Mouse (Mus musculus): ENCODE measurements at regions not wholly inside any gene's neighbourhood (a gene's known extent, or its start where the extent isn't known, plus 50 kb on each side); places are given as distances from the start of the nearest gene placed in this dataset.

GRCm38 (mm10) chr12:109958357-109959085 lies 320.3 kb upstream of the Dio3 start:
- Histone ChIP-seq H3K27me3 (ENCODE audit: control insufficient read depth, insufficient read depth, low read length) (no peaks in the 10 kb centered on the region), H3K27ac (ENCODE audit: insufficient read depth, low read length) (no peak overlapping the region), H3K4me1 (ENCODE audit: control insufficient read depth, insufficient read depth, insufficient read length) (no peaks in the 10 kb centered on the region), H3K36me3 (ENCODE audit: control insufficient read depth, insufficient read depth, low read length) (no peaks in the 10 kb centered on the region), H3K4me3 (ENCODE audit: extremely low read depth, insufficient read depth, insufficient read length) (no peak overlapping the region)
- no peak for DNase-seq (ENCODE audit: low read depth in 1 of 2, low spot score in 2 of 2)
- WGBS, result 58% methylated on average over 18 of the region's 18 CpGs
- TF ChIP-seq CTCF (IDR thresholded peaks at IDR 0.05; ENCODE audit: extremely low read depth, insufficient read depth, insufficient read length, insufficient replicate concordance) (0 out of 2 replicates have a peak, but pooled peaks have one; percentile 1), POLR2A (IDR thresholded peaks at IDR 0.05; ENCODE audit: low read depth, low read length) (no peak)

DNA sequence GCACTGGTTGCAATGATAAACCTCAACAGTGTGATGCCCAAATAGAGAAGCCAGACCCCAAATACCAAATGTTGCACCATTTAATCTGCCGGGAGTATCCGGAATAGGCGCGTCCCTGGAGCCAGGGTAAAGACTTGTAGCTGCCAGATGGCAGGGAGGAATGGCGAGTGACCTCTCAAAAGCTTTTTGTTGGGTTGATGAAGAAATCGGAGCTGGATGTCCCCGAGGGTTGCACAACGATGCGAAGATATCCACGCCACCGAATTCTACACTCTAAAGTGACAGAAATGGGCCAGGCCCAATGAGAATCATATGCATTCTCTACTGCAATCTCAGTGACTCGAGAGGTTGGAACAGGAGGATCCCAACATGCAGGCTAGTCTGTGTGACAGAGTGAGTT lies 312.1 kb upstream of the Dio3 start:
- Histone ChIP-seq H3K27me3 (ENCODE audit: control insufficient read depth, insufficient read depth, low read length) (no peaks in the 10 kb centered on the region), H3K36me3 (ENCODE audit: control insufficient read depth, insufficient read depth, low read length) (no peaks in the 10 kb centered on the region), H3K27ac (ENCODE audit: insufficient read depth, low read length) (no peak overlapping the region), H3K4me3 (ENCODE audit: extremely low read depth, insufficient read depth, insufficient read length) (no peak overlapping the region), H3K4me1 (ENCODE audit: control insufficient read depth, insufficient read depth, insufficient read length) (no peaks in the 10 kb centered on the region)
- TF ChIP-seq POLR2A (IDR thresholded peaks at IDR 0.05; ENCODE audit: low read depth, low read length) (no peak), CTCF (IDR thresholded peaks at IDR 0.05; ENCODE audit: extremely low read depth, insufficient read depth, insufficient read length, insufficient replicate concordance) (no peak)
- DNase-seq (ENCODE audit: low read depth in 1 of 2, low spot score in 2 of 2), result no peak
- WGBS, result 87% methylated on average over 12 of the region's 12 CpGs

DNA sequence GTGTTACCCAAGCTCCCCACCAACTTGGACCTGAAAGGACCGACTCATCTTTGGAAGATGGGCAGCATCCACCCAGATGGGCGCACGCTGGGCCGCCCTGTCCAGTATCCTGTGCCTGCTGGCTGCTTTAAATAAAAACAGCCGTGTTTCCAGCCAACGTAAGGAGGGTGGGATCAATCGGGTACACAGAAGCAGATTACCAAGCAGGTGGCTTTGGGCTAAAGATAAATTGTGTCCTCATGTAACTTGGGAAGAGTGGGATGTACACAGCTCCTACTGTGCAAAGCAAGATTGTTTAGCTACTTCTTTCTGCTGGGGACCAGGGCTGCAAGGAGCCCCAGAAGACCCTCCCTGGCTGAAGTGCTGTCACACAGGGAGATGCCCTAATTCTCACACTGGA lies 310.6 kb upstream of the Dio3 start:
- H3K4me1 ChIP-seq (ENCODE audit: control insufficient read depth, insufficient read depth, insufficient read length), result no peaks in the 10 kb centered on the region
- 92% methylated on average over 7 of the region's 7 CpGs for WGBS
- no peak for DNase-seq (ENCODE audit: low read depth in 1 of 2, low spot score in 2 of 2)
- H3K4me3 ChIP-seq (ENCODE audit: extremely low read depth, insufficient read depth, insufficient read length), result no peak overlapping the region
- TF ChIP-seq CTCF (IDR thresholded peaks at IDR 0.05; ENCODE audit: extremely low read depth, insufficient read depth, insufficient read length, insufficient replicate concordance) (no peak), POLR2A (IDR thresholded peaks at IDR 0.05; ENCODE audit: low read depth, low read length) (no peak)
- H3K27ac ChIP-seq (ENCODE audit: insufficient read depth, low read length), result no peak overlapping the region
- no peaks in the 10 kb centered on the region for H3K36me3 ChIP-seq (ENCODE audit: control insufficient read depth, insufficient read depth, low read length)
- no peaks in the 10 kb centered on the region for H3K27me3 ChIP-seq (ENCODE audit: control insufficient read depth, insufficient read depth, low read length)

- H3K4me1 ChIP-seq (ENCODE audit: control insufficient read depth, insufficient read depth, insufficient read length), result no peaks in the 10 kb centered on the region
- no peak overlapping the region for H3K4me3 ChIP-seq (ENCODE audit: extremely low read depth, insufficient read depth, insufficient read length)
- TF ChIP-seq CTCF (IDR thresholded peaks at IDR 0.05; ENCODE audit: extremely low read depth, insufficient read depth, insufficient read length, insufficient replicate concordance), result no peak
- no peak for TF ChIP-seq POLR2A (IDR thresholded peaks at IDR 0.05; ENCODE audit: low read depth, low read length)
- no peaks in the 10 kb centered on the region for H3K36me3 ChIP-seq (ENCODE audit: control insufficient read depth, insufficient read depth, low read length)
- H3K27me3 ChIP-seq (ENCODE audit: control insufficient read depth, insufficient read depth, low read length), result no peaks in the 10 kb centered on the region
- 9% methylated on average over 3 of the region's 3 CpGs for WGBS
- no peak for DNase-seq (ENCODE audit: low read depth in 1 of 2, low spot score in 2 of 2)
- H3K27ac ChIP-seq (ENCODE audit: insufficient read depth, low read length), result no peak overlapping the region
These were observed 307.4 kb upstream of the Dio3 start for GRCm38 (mm10) chr12:109971508-109971907.

DNA sequence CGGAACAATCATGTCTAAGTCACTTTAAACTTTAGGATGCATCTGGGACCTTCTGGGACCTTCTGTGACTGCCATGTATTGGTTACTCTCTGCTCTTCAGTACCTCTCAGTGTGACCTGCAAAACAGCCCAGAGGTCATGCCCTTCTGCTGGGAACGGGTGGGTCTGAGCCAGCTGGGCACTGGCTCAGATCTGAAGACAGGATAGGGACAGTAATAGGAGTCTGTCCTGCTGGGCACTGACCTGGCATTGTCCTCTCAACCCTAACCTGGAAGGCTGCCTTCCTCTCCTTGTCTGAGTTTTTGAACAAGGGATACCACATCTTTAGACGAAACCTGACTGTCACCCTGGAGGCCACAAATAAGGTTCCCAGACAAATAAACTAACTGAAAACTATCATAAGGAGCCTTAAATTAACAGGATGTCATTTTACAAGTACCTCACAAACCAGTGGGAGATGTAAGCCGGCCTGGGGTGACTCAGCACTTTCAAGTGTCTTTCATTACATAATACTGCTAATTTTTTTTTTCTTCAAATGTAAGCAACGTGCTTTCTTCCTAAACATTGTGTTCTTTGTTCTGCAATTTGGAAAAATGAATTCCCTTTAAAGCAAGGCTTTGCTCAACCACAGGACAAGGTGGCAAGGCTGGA lies 306.4 kb upstream of the Dio3 start:
- 37% methylated on average over 5 of the region's 5 CpGs for WGBS
- DNase-seq (ENCODE audit: low read depth in 1 of 2, low spot score in 2 of 2), result no peak
- Histone ChIP-seq H3K27ac (ENCODE audit: insufficient read depth, low read length) (no peak overlapping the region), H3K36me3 (ENCODE audit: control insufficient read depth, insufficient read depth, low read length) (no peaks in the 10 kb centered on the region), H3K4me3 (ENCODE audit: extremely low read depth, insufficient read depth, insufficient read length) (no peak overlapping the region), H3K4me1 (ENCODE audit: control insufficient read depth, insufficient read depth, insufficient read length) (no peaks in the 10 kb centered on the region), H3K27me3 (ENCODE audit: control insufficient read depth, insufficient read depth, low read length) (no peaks in the 10 kb centered on the region)
- TF ChIP-seq POLR2A (IDR thresholded peaks at IDR 0.05; ENCODE audit: low read depth, low read length) (no peak), CTCF (IDR thresholded peaks at IDR 0.05; ENCODE audit: extremely low read depth, insufficient read depth, insufficient read length, insufficient replicate concordance) (no peak)

DNA sequence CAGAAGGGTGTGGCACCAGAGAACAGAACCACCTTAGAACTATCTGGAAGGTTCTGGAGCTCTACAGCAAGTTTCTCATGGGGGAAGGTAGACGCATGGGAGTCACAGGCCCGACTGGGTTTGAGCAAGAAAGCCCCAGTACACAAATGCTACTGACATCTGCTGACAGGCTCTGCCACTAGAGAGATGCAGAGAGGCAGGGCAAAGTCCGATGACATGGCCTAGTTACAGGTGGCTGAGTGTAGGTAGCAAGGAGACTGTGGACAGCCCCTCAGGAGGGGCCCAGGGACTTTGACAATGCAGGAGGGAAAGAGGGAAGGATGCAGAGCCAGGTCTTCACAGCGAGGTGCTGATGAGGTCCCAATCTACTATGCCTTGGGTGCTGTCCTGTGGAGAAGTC lies 305.3 kb upstream of the Dio3 start:
- Histone ChIP-seq H3K36me3 (ENCODE audit: control insufficient read depth, insufficient read depth, low read length) (no peaks in the 10 kb centered on the region), H3K4me1 (ENCODE audit: control insufficient read depth, insufficient read depth, insufficient read length) (no peaks in the 10 kb centered on the region), H3K27ac (ENCODE audit: insufficient read depth, low read length) (no peak overlapping the region), H3K4me3 (ENCODE audit: extremely low read depth, insufficient read depth, insufficient read length) (no peak overlapping the region), H3K27me3 (ENCODE audit: control insufficient read depth, insufficient read depth, low read length) (no peaks in the 10 kb centered on the region)
- 73% methylated on average over 4 of the region's 4 CpGs for WGBS
- DNase-seq (ENCODE audit: low read depth in 1 of 2, low spot score in 2 of 2), result no peak
- TF ChIP-seq POLR2A (IDR thresholded peaks at IDR 0.05; ENCODE audit: low read depth, low read length), result no peak
- no peak for TF ChIP-seq CTCF (IDR thresholded peaks at IDR 0.05; ENCODE audit: extremely low read depth, insufficient read depth, insufficient read length, insufficient replicate concordance)
